Mouse (Mus musculus) testis, adult 2 months (tissue): ENCODE measurements around the gene Zfyve27. TPM values are rescaled to one million over a fixed set of nuclear protein-coding genes. Genes with fewer than 3 reads are reported as not detected.

Experiments
- H3K27ac ChIP-seq: fragments of 200-500 bp; 2 replicates; pipeline ENCODE4 v1.5.1; 2012; ENCODE audit warnings: low read depth, low read length; ENCODE audit not compliant: control insufficient read depth, insufficient read depth
- H3K27me3 ChIP-seq: fragments of 200-500 bp; 2 replicates; pipeline ENCODE4 v1.6.1; 2012; ENCODE audit warnings: mild to moderate bottlenecking, low read length, moderate library complexity; ENCODE audit not compliant: control insufficient read depth, insufficient read depth
- H3K36me3 ChIP-seq: fragments of 200-500 bp; 2 replicates; pipeline ENCODE4 v1.6.1; 2012; ENCODE audit warnings: mild to moderate bottlenecking, low read length; ENCODE audit not compliant: control insufficient read depth, insufficient read depth
- H3K4me1 ChIP-seq: fragments of 200-500 bp; 2 replicates; pipeline ENCODE4 v1.6.1; 2012; ENCODE audit warnings: low read length; ENCODE audit not compliant: control insufficient read depth, insufficient read depth
- H3K4me3 ChIP-seq: fragments of 200-500 bp; 2 replicates; pipeline ENCODE4 v1.5.1; 2012; ENCODE audit warnings: low read depth, mild to moderate bottlenecking, low read length, moderate library complexity, mixed read lengths; ENCODE audit not compliant: control insufficient read depth
- CTCF ChIP-seq: fragments of 200-500 bp; IDR thresholded peaks from 2 replicates; pipeline ENCODE4 v1.5.1; 2012; ENCODE audit warnings: low read depth, mild to moderate bottlenecking, inconsistent platforms, low read length, moderate library complexity; ENCODE audit not compliant: control insufficient read depth, insufficient read depth, insufficient replicate concordance
- POLR2A ChIP-seq: fragments of 200-500 bp; IDR thresholded peaks from 2 replicates; pipeline ENCODE4 v1.6.1; 2012; ENCODE audit warnings: low read depth, mild to moderate bottlenecking, inconsistent platforms, low read length, moderate library complexity; ENCODE audit not compliant: control insufficient read depth
- polyA plus RNA-seq: library from polyadenylated mRNA; depleted of rRNA; stranded (reverse); fragments of >200 nt; gene quantifications from 2 replicates; pipeline ENCODE4 v1.2.3, GENCODE M21; 2012

The Zfyve27 gene
- polyA plus RNA-seq, 1 experiment = 60.3 TPM

DNA sequence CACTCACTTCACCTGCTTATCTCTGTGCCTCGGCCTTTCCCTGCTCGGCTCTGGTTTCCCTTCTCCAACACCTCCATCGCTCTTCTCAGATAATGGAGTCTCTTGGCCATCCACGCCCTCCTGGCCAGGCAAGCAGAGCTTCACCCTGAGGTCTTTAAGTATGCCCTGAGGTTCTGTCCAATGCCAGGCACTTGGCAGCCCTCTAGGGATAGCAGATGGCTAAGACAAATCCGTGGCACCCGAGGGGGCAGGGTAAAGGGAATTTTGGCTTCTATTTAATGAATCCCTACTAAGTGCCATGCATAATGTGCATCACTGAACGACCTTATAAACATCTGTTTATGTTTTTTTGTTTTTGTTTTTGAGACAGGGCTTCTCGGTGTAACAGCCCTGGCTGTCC, 38.7 kb downstream of the Zfyve27 start:
- Histone ChIP-seq H3K27ac (no peak overlapping the region), H3K4me3 (no peak overlapping the region), H3K27me3 (no peaks in the 10 kb centered on the region), H3K4me1 (no peaks in the 10 kb centered on the region), H3K36me3 (no peaks in the 10 kb centered on the region)
- TF ChIP-seq POLR2A (no peak), CTCF (no peak)

- no peak overlapping the region for H3K27ac ChIP-seq
- H3K4me1 ChIP-seq = no peaks in the 10 kb centered on the region
- no peaks in the 10 kb centered on the region for H3K36me3 ChIP-seq
- H3K4me3 ChIP-seq = no peak overlapping the region
- no peaks in the 10 kb centered on the region for H3K27me3 ChIP-seq
- TF ChIP-seq CTCF (no peak), POLR2A (no peak)
Measured at GRCm38 (mm10) chr19:42204306-42204705, 40.6 kb downstream of the Zfyve27 start.

GRCm38 (mm10) chr19:42205201-42205600, 41.5 kb downstream of the Zfyve27 start:
- Histone ChIP-seq H3K36me3 (no peaks in the 10 kb centered on the region), H3K4me1 (no peaks in the 10 kb centered on the region), H3K4me3 (no peak overlapping the region), H3K27ac (no peak overlapping the region), H3K27me3 (no peaks in the 10 kb centered on the region)
- TF ChIP-seq CTCF = no peak
- TF ChIP-seq POLR2A = no peak

DNA sequence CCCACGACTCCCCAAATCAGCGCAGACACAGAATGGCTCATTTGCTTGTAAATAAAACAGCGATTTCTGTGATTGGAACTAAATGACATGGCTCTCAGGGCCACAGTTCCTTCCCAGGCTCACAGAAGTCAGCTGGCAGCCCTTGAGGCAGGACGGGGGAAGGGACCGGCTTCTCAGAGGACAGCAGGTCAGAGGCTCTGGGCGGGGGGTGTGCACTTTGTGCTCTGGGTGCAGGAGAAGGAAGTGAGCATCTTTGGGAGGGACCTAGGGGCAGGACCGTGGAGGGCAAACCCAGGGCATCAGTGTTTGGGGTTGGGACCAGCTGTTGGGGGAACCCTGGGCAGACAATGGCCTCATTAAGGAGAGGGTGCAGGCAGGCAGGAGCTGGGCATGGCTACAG, 45.7 kb downstream of the Zfyve27 start:
- Histone ChIP-seq H3K36me3 (no peaks in the 10 kb centered on the region), H3K27me3 (no peaks in the 10 kb centered on the region), H3K4me3 (no peak overlapping the region), H3K4me1 (0 out of 2 replicates have a peak, but pooled peaks cover 3% of the 10 kb centered on the region), H3K27ac (no peak overlapping the region)
- TF ChIP-seq CTCF = no peak
- no peak for TF ChIP-seq POLR2A

- no peak overlapping the region for H3K4me3 ChIP-seq
- H3K4me1 ChIP-seq = 0 out of 2 replicates have a peak, but pooled peaks cover 3% of the 10 kb centered on the region
- no peaks in the 10 kb centered on the region for H3K36me3 ChIP-seq
- TF ChIP-seq CTCF = no peak
- TF ChIP-seq POLR2A = no peak
- no peaks in the 10 kb centered on the region for H3K27me3 ChIP-seq
- no peak overlapping the region for H3K27ac ChIP-seq
Measured at GRCm38 (mm10) chr19:42209976-42210375, 46.2 kb downstream of the Zfyve27 start.

DNA sequence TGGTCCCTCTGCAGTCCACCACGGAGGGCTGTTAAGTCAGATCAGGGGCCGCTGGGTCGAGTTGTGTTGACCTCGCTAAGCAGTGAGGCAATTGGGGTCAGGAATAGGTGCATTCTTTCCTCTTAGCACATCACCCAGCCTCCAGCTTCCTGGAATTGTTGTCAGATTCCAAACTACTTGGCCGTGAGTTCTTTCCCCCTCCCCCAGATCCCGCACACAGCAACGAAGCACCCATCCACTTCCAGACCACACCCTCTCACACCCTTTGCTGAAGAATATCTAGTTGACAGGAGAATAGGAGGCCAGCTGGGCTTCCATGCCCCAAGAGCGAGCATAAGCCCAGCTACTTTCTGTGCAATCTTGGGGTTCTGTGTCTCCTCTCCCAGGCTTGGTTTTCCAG, 48.2 kb downstream of the Zfyve27 start:
- Histone ChIP-seq H3K27me3 (no peaks in the 10 kb centered on the region), H3K36me3 (no peaks in the 10 kb centered on the region), H3K4me3 (no peak overlapping the region), H3K27ac (no peak overlapping the region), H3K4me1 (0 out of 2 replicates have a peak, but pooled peaks cover 3% of the 10 kb centered on the region)
- TF ChIP-seq POLR2A (no peak), CTCF (no peak)

DNA sequence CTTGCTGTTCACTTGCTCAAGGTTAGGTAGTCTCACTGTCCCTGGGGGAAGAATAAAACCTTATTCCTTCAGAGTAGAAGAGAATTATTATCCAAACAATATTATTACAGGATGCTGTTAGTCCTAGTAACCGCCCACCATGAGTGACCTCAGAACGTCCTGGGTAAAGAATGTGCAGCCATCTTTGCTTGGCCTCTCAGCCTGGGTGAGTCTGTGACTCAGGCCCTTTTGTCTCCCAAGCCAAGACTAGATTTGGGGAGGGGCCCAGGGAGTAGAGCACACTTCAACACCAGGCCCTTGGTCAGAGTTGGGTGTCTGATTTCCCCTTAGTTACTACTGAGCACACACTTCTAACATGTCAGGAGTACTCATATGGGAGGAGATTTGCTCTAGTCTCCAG, 50.9 kb downstream of the Zfyve27 start:
- H3K4me1 ChIP-seq = 0 out of 2 replicates have a peak, but pooled peaks cover 3% of the 10 kb centered on the region
- no peaks in the 10 kb centered on the region for H3K27me3 ChIP-seq
- H3K27ac ChIP-seq = no peak overlapping the region
- no peak for TF ChIP-seq POLR2A
- no peak for TF ChIP-seq CTCF
- H3K36me3 ChIP-seq = no peaks in the 10 kb centered on the region
- no peak overlapping the region for H3K4me3 ChIP-seq
